Comparison of ENCODE assay signal across 29 mouse cellular contexts in genomic region chr16:94239146-94239545, GRCm38 (mm10).
DNase-seq lines count a peak whose midpoint lies in the region; ATAC-seq and TF ChIP-seq lines count a peak whose summit lies in the region.
"Had no signal": no experiment of that assay in that cellular context is flagged by ENCODE, and none has a peak within 500 bp of the region (broad histone marks: within the 10 kb centered on the region; RNA-seq: fewer than 3 reads in every experiment).

No protein-coding gene starts in this region.

- no peaks in the 10 kb centered on the region for H3K27me3 ChIP-seq in liver, embryonic 15.5 days
- no peaks in the 10 kb centered on the region for H3K27me3 ChIP-seq in liver, embryonic 11.5 days (replicated peaks; ENCODE audit: control insufficient read depth, insufficient read depth, low read length)
- no peaks in the 10 kb centered on the region for H3K27me3 ChIP-seq in kidney, embryonic 15.5 days
- H3K27me3 ChIP-seq: CH12.LX; embryonic facial prominence, embryonic 12.5 days; heart, embryonic 12.5 days had no signal

- no peak overlapping the region for H3K4me3 ChIP-seq in liver, embryonic 15.5 days (replicated peaks)
- no peak overlapping the region for H3K4me3 ChIP-seq in liver, embryonic 11.5 days (ENCODE audit: low read depth, low read length)
- no peak overlapping the region for H3K4me3 ChIP-seq in bone marrow macrophage, adult 2 months (ENCODE audit: insufficient read depth, low read length)
- no peak overlapping the region for H3K4me3 ChIP-seq in kidney, embryonic 15.5 days (replicated peaks)
- H3K4me3 ChIP-seq: embryonic facial prominence, embryonic 12.5 days; gastrocnemius, adult 2 months; heart, adult 2 months; heart, embryonic 12.5 days; hindbrain, embryonic 13.5 days; layer of hippocampus, adult 2 months; limb, embryonic 10.5 days; limb, embryonic 15.5 days; neural tube, embryonic 13.5 days had no signal

- peaks cover 26% of the 10 kb centered on the region for H3K4me1 ChIP-seq in liver, embryonic 15.5 days (replicated peaks)
- 0 out of 2 replicates have a peak, but pooled peaks cover 5% of the 10 kb centered on the region for H3K4me1 ChIP-seq in liver, embryonic 11.5 days (replicated peaks; ENCODE audit: control insufficient read depth, insufficient read depth, low read length)
- peaks cover 40% of the 10 kb centered on the region for H3K4me1 ChIP-seq in bone marrow macrophage, adult 2 months (ENCODE audit: control insufficient read depth, insufficient read depth, low read length)
- 0 out of 2 replicates have a peak, but pooled peaks cover 6% of the 10 kb centered on the region for H3K4me1 ChIP-seq in kidney, embryonic 15.5 days

- 75% methylated on average over 7 of the region's 7 CpGs for WGBS in liver, embryonic 15.5 days (ENCODE audit: insufficient replicate concordance)
- WGBS in liver, embryonic 11.5 days, result 87% methylated on average over 7 of the region's 7 CpGs
- 87% methylated on average over 7 of the region's 7 CpGs for WGBS in kidney, embryonic 15.5 days

- no peak for TF ChIP-seq CTCF in bone marrow macrophage, adult 2 months (IDR thresholded peaks at IDR 0.05; ENCODE audit: low read depth, low read length)

- H3K36me3 ChIP-seq in liver, embryonic 15.5 days (replicated peaks), result no peaks in the 10 kb centered on the region
- H3K36me3 ChIP-seq in liver, embryonic 11.5 days (ENCODE audit: control insufficient read depth, insufficient read depth, low read length), result no peaks in the 10 kb centered on the region
- no peaks in the 10 kb centered on the region for H3K36me3 ChIP-seq in kidney, embryonic 15.5 days
- H3K36me3 ChIP-seq: embryonic facial prominence, embryonic 12.5 days; heart, embryonic 12.5 days; hindbrain, embryonic 13.5 days; limb, embryonic 10.5 days; limb, embryonic 15.5 days; neural tube, embryonic 13.5 days had no signal

- ATAC-seq in liver, embryonic 15.5 days (ENCODE audit: insufficient read depth), result no peak
- ATAC-seq in liver, embryonic 11.5 days (replicated peaks; ENCODE audit: low FRiP score), result no peak
- ATAC-seq in monocyte, adult 5-6 weeks (replicated peaks; ENCODE audit: insufficient number of reproducible peaks, low FRiP score, low TSS enrichment, poor library complexity, severe bottlenecking), result peak; percentile 16
- no peak for ATAC-seq in kidney, embryonic 15.5 days (replicated peaks; ENCODE audit: low FRiP score)
- ATAC-seq: forebrain, embryonic 14.5 days; intestine, postnatal 0 days had no signal

- no peak for DNase-seq in liver, embryonic 11.5 days (ENCODE audit: low spot score)
- DNase-seq in A20 (ENCODE audit: low read depth, low spot score), result peak; percentile 89
- no peak for DNase-seq in layer of hippocampus, postnatal 10 days (ENCODE audit: low spot score in 2 of 2)
- DNase-seq in neural tube, embryonic 10.5 days (ENCODE audit: extremely low spot score, low spot score), result no peak
- DNase-seq: adrenal gland, adult 8-10 months; cerebellum, adult 11-12 months; cerebellum, adult 9-11 months; embryo, embryonic 11 days; gastrocnemius, adult 2 months; gastrocnemius, postnatal 36 days; heart, adult 2 months; heart, postnatal 4 days; kidney, adult 9 months; kidney, postnatal 14 days; midbrain, embryonic 14.5 days had no signal

- H3K9me3 ChIP-seq in liver, embryonic 15.5 days (replicated peaks), result no peaks in the 10 kb centered on the region
- H3K9me3 ChIP-seq in liver, embryonic 11.5 days (ENCODE audit: control insufficient read depth, low read length), result no peaks in the 10 kb centered on the region
- H3K9me3 ChIP-seq in kidney, embryonic 15.5 days (replicated peaks), result no peaks in the 10 kb centered on the region
- H3K9me3 ChIP-seq: embryonic facial prominence, embryonic 12.5 days; heart, embryonic 12.5 days; hindbrain, embryonic 13.5 days; limb, embryonic 10.5 days; limb, embryonic 15.5 days; neural tube, embryonic 13.5 days had no signal

- H3K4me2 ChIP-seq in liver, embryonic 15.5 days, result no peak overlapping the region
- H3K4me2 ChIP-seq in liver, embryonic 11.5 days, result no peak overlapping the region
- no peak overlapping the region for H3K4me2 ChIP-seq in kidney, embryonic 15.5 days
- H3K4me2 ChIP-seq: embryonic facial prominence, embryonic 12.5 days; heart, embryonic 12.5 days; hindbrain, embryonic 13.5 days; limb, embryonic 15.5 days; neural tube, embryonic 13.5 days had no signal

- H3K27ac ChIP-seq in liver, embryonic 15.5 days (replicated peaks), result peak overlapping the region; percentile 19; the same call in 1 of the 2 replicates
- no peak overlapping the region for H3K27ac ChIP-seq in liver, embryonic 11.5 days (ENCODE audit: low read depth, low read length)
- H3K27ac ChIP-seq in bone marrow macrophage, adult 2 months (ENCODE audit: insufficient read depth, low read depth, low read length), result peak overlapping the region; percentile 64
- H3K27ac ChIP-seq in kidney, embryonic 15.5 days, result no peak overlapping the region
- H3K27ac ChIP-seq: embryonic facial prominence, embryonic 12.5 days; gastrocnemius, adult 2 months; heart, adult 2 months; hindbrain, embryonic 13.5 days; layer of hippocampus, adult 2 months; limb, embryonic 10.5 days; limb, embryonic 15.5 days; neural tube, embryonic 13.5 days had no signal

- no peak for TF ChIP-seq POLR2A in bone marrow macrophage, adult 2 months (IDR thresholded peaks at IDR 0.05; ENCODE audit: borderline replicate concordance, low read depth, low read length)

- H3K9ac ChIP-seq in liver, embryonic 15.5 days, result no peak overlapping the region
- no peak overlapping the region for H3K9ac ChIP-seq in liver, embryonic 11.5 days (ENCODE audit: low read depth, low read length)
- H3K9ac ChIP-seq in kidney, embryonic 15.5 days, result no peak overlapping the region
- H3K9ac ChIP-seq: embryonic facial prominence, embryonic 12.5 days; heart, embryonic 12.5 days; hindbrain, embryonic 13.5 days; limb, embryonic 15.5 days; neural tube, embryonic 13.5 days had no signal

Comparison
In these comparisons a context has a peak if more than half of its experiments do, and no peak if none do; other contexts are left out.
1. H3K27ac ChIP-seq: peak in liver, embryonic 15.5 days (single experiment) and bone marrow macrophage, adult 2 months (single experiment); none in liver, embryonic 11.5 days (single experiment) and kidney, embryonic 15.5 days (single experiment).